Mouse (Mus musculus) layer of hippocampus, adult 18-20 months (tissue): ENCODE measurements around the gene Hydin. TPM values are rescaled to one million over a fixed set of nuclear protein-coding genes. Genes with fewer than 3 reads are reported as not detected.
A peak's percentile ranks its signal among the peaks of the same experiment; 100 is the strongest.
"Not testable (repeated sequence)": the region's sequence is repeated elsewhere in the genome, so short reads cannot be mapped to it uniquely, and the experiment has no call there.

ENCODE experiments used
- DNase-seq, 2 experiments: peaks; one replicate each; pipeline ENCODE4 v3.0.0; 2022; ENCODE audit warnings: low spot score in 2 of 2
- total RNA-seq, 2 experiments: library from RNA; stranded (reverse); gene quantifications; 2 replicates each; pipeline ENCODE4 v1.2.3; 2021

Gene Hydin
- total RNA-seq, 2 experiments from 2014 or later, result 0.41 to 0.64 TPM

GRCm38 (mm10) chr8:110519790-110520189 is 253.0 kb downstream of the Hydin start:
- DNase-seq, result no peak

- DNase-seq, result no peak
Observed at GRCm38 (mm10) chr8:110521851-110522250, 255.1 kb downstream of the Hydin start.

- DNase-seq, result not testable (repeated sequence)
Observed at GRCm38 (mm10) chr8:110522495-110522894, 255.7 kb downstream of the Hydin start.

GRCm38 (mm10) chr8:110522985-110523384 is 256.2 kb downstream of the Hydin start:
- DNase-seq, result no peak

GRCm38 (mm10) chr8:110525229-110525628 is 258.5 kb downstream of the Hydin start:
- DNase-seq, result no peak

GRCm38 (mm10) chr8:110530008-110530762 is 263.4 kb downstream of the Hydin start:
- DNase-seq, result no peak

- no peak for DNase-seq
Observed at GRCm38 (mm10) chr8:110533781-110534180, 267.0 kb downstream of the Hydin start.

GRCm38 (mm10) chr8:110537849-110538248 is 271.1 kb downstream of the Hydin start:
- peak in 1 of 2 experiments; percentile 17 for DNase-seq

- DNase-seq, result no peak
Observed at GRCm38 (mm10) chr8:110550343-110550742, 283.6 kb downstream of the Hydin start.

GRCm38 (mm10) chr8:110552111-110552510 is 285.3 kb downstream of the Hydin start:
- DNase-seq, result not testable (repeated sequence)

- DNase-seq, result no peak
Observed at GRCm38 (mm10) chr8:110592641-110593040, 325.9 kb downstream of the Hydin start.

- DNase-seq, result no peak
Observed at GRCm38 (mm10) chr8:110594164-110594563, 327.4 kb downstream of the Hydin start.

- peak in 1 of 2 experiments; percentile 66 for DNase-seq
Observed at GRCm38 (mm10) chr8:110604556-110604955, 337.8 kb downstream of the Hydin start.

- DNase-seq, result no peak
Observed at GRCm38 (mm10) chr8:110605401-110606015, 338.7 kb downstream of the Hydin start.

GRCm38 (mm10) chr8:110615730-110616129 is 349.0 kb downstream of the Hydin start:
- DNase-seq, result no peak

- DNase-seq, result no peak
Observed at GRCm38 (mm10) chr8:110617801-110618358, 351.1 kb downstream of the Hydin start.

GRCm38 (mm10) chr8:110618391-110619207 is 351.8 kb downstream of the Hydin start, which contains the start of gene Vac14:
Vac14 (plus strand) TSS chr8:110618585.
- DNase-seq, result peak; percentile 94 to 98

GRCm38 (mm10) chr8:110619208-110619574 is 352.4 kb downstream of the Hydin start:
- DNase-seq, result no peak

GRCm38 (mm10) chr8:110619919-110620318 is 353.1 kb downstream of the Hydin start:
- no peak for DNase-seq

- peak in 1 of 2 experiments; percentile 74 for DNase-seq
Observed at GRCm38 (mm10) chr8:110626431-110626830, 359.7 kb downstream of the Hydin start.
